Mouse (Mus musculus): ENCODE data around the gene Iqschfp.

DNA sequence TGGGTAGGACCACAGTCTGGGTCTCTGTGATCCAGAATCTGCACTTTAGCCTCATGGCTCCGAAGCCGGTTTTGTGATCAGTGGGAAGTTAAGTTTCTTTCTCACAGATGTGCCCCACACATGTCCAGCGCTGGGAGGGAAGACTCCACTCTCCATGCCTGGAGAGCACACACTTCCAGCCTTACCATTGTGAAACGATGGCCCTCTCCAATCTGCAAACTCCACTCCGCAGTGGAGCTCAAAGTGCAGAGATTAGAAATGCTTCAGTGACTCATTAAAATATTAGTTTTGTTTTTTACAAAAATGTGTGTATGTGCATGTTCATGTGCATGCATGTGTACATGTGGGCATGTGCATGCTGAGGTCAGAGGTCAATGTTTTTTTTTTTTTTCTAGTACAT lies 626.6 kb downstream of the Iqschfp start:
- no peak for TF ChIP-seq CTCF (IDR thresholded peaks at IDR 0.05; ENCODE audit: borderline replicate concordance, extremely low read depth, insufficient read depth, insufficient read length)
- no peak for TF ChIP-seq POLR2A (IDR thresholded peaks at IDR 0.05; ENCODE audit: borderline replicate concordance, extremely low read depth, insufficient read depth, insufficient read length, poor library complexity, severe bottlenecking)

Measured in brain, embryonic 14.5 days (tissue).